Mouse (Mus musculus) hindbrain, embryonic 16.5 days (tissue): ENCODE results near the gene Ccnb2. TPM values are rescaled to one million over a fixed set of nuclear protein-coding genes. Genes with fewer than 3 reads are reported as not detected.

ENCODE experiments used
- ATAC-seq: fragments of 200-750 bp; cut with Nextera tagmentation; 2 replicates; pipeline ENCODE4 v1.8.0; 2017; ENCODE audit warnings: moderate TSS enrichment, moderate library complexity
- H3K27ac ChIP-seq: fragments of 300-500 bp; sonication (generic); 2 replicates; pipeline ENCODE4 v1.5.1; 2014; ENCODE audit warnings: low read depth, mild to moderate bottlenecking, control low read depth, low read length, moderate library complexity
- H3K27me3 ChIP-seq: fragments of 300-500 bp; sonication (generic); replicated peaks from 2 replicates; pipeline ENCODE4 v1.6.1; 2014; ENCODE audit warnings: low read length; ENCODE audit not compliant: control insufficient read depth, insufficient read depth
- H3K36me3 ChIP-seq: fragments of 300-500 bp; sonication (generic); 2 replicates; pipeline ENCODE4 v1.6.1; 2014; ENCODE audit warnings: mild to moderate bottlenecking, low read length, moderate library complexity, mixed read lengths; ENCODE audit not compliant: control insufficient read depth, insufficient read depth
- H3K4me1 ChIP-seq: fragments of 300-500 bp; sonication (generic); 2 replicates; pipeline ENCODE4 v1.6.1; 2014; ENCODE audit warnings: low read depth, low read length; ENCODE audit not compliant: control insufficient read depth, insufficient read depth
- H3K4me2 ChIP-seq: fragments of 300-500 bp; sonication (generic); 2 replicates; pipeline ENCODE4 v1.6.1; 2014; ENCODE audit warnings: mild to moderate bottlenecking, low read length, control low read depth, moderate library complexity
- H3K4me3 ChIP-seq: fragments of 300-500 bp; sonication (generic); 2 replicates; pipeline ENCODE4 v1.5.1; 2014; ENCODE audit warnings: mild to moderate bottlenecking, low read length, control low read depth, moderate library complexity
- H3K9ac ChIP-seq: fragments of 300-500 bp; sonication (generic); 2 replicates; pipeline ENCODE4 v1.6.1; 2014; ENCODE audit warnings: low read depth, mild to moderate bottlenecking, control low read depth, low read length, moderate library complexity
- H3K9me3 ChIP-seq: fragments of 300-500 bp; sonication (generic); 2 replicates; pipeline ENCODE4 v1.6.1; 2014; ENCODE audit warnings: mild to moderate bottlenecking, low read length, moderate library complexity; ENCODE audit not compliant: control insufficient read depth
- WGBS: fragments of 180-500 bp; shearing (Covaris S2); extraction: QIAGEN DNeasy Blood & Tissue Kit; methylation state at CpG from one replicate; pipeline ENCODE4 v1.1.7; 2014; 5-methylcytosine and 5-hydroxymethylcytosine counted together
- microRNA-seq: library from miRNA; unstranded; fragments of <30 nt; microRNA quantifications from one replicate; pipeline ENCODE4, GENCODE M21; 2017
- polyA plus RNA-seq: library from polyadenylated mRNA; unstranded; fragments of >200 nt; fragmentation: Nextera tagmentation; extraction: Ambion mirVana; gene quantifications from 2 replicates; pipeline ENCODE4 v1.2.1, GENCODE M21; 2015

Gene Ccnb2
- polyA plus RNA-seq, 1 experiment from 2014 or later = 28.4 TPM

- WGBS = 88% methylated on average over 6 of the region's 6 CpGs
- Histone ChIP-seq H3K4me1 (no peaks in the 10 kb centered on the region), H3K4me3 (no peak overlapping the region), H3K27me3 (no peaks in the 10 kb centered on the region), H3K9me3 (no peaks in the 10 kb centered on the region), H3K9ac (no peak overlapping the region), H3K27ac (no peak overlapping the region), H3K4me2 (no peak overlapping the region), H3K36me3 (no peaks in the 10 kb centered on the region)
- ATAC-seq = no peak
These were observed 54.4 kb downstream of the Ccnb2 start for GRCm38 (mm10) chr9:70366898-70367297.

DNA sequence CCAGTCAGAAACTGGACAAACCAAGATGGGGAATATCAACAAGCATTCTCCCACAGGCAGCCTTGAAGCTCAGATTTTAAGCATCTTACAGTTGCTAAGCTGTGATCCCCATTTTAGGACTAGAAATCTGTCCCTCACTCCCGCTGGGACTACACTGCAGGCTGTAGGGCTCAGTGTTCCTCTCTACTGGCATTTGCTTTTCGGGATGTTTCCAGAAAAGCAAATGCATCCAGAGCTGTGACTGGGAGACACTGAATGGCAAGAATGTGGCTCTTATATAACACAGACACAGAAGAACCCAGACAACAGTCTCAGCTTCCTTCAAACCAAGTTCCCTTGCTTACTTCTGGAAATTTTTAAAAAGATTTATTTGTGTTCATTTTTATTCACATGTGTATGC is 55.4 kb downstream of the Ccnb2 start:
- H3K27ac ChIP-seq = no peak overlapping the region
- H3K36me3 ChIP-seq = no peaks in the 10 kb centered on the region
- 98% methylated on average over 2 of the region's 2 CpGs for WGBS
- H3K27me3 ChIP-seq = no peaks in the 10 kb centered on the region
- H3K4me3 ChIP-seq = no peak overlapping the region
- no peaks in the 10 kb centered on the region for H3K4me1 ChIP-seq
- ATAC-seq = no peak
- no peak overlapping the region for H3K9ac ChIP-seq
- H3K9me3 ChIP-seq = no peaks in the 10 kb centered on the region
- H3K4me2 ChIP-seq = no peak overlapping the region

DNA sequence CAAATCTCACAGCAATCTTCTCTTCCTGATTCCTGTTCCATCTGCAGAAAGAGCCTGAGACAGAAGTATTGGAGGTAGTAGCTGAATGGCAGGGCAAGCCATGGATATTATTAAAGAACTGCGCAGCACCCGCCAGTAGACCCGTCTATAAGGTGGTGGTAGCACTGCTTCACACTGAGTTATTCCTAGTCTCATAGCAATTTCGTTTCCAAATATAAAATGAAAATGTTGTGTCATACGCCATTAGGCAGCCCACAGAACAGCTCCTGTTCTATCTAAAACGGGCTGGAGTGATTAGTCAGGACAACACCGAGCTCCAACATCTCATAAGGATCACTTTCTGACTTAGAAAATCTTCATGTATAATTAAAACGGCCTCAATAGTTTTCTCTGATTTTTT is 56.6 kb downstream of the Ccnb2 start:
- Histone ChIP-seq H3K4me1 (no peaks in the 10 kb centered on the region), H3K27me3 (no peaks in the 10 kb centered on the region), H3K36me3 (no peaks in the 10 kb centered on the region; the same call in 1 of the 2 replicates), H3K4me3 (no peak overlapping the region), H3K9me3 (no peaks in the 10 kb centered on the region), H3K27ac (no peak overlapping the region), H3K9ac (no peak overlapping the region), H3K4me2 (no peak overlapping the region)
- 96% methylated on average over 8 of the region's 8 CpGs for WGBS
- no peak for ATAC-seq

DNA sequence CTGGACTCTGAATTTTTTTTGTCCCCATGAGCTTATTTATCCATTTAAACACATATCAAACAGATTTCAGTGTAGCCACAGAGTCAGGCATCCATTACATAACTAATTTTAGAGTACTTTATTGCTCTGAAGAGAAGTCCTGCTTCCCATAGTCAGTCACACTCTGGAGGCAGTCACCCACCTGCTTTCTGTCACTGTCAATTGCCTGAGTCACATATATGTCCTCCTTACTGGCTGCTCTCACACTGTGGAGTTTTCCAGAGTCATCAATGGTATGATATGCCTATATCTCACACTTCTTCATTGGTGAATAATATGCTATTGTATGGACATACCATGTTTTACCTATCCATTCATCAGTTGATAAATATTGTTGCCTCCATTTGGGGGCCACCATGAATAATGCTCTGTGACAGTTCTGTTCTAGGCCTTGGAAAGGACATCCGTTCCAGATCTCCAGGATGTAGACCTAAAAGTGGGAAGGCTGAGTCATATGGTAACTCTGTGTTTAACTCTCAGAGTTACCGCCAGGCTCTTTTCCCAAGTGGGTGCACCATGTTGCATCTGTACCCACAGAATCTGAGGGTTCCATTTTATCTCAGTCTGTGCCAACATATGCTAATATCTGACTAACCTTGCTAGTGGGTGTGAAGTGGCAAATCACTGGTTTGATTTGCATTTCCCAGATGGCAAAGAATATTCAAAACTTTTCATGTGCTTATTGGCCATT is 61.8 kb downstream of the Ccnb2 start:
- H3K4me2 ChIP-seq = no peak overlapping the region
- H3K27ac ChIP-seq = no peak overlapping the region
- peaks cover 5% of the 10 kb centered on the region; the same call in 1 of the 2 replicates for H3K9me3 ChIP-seq
- ATAC-seq = no peak
- peaks cover 2% of the 10 kb centered on the region; the same call in 1 of the 2 replicates for H3K36me3 ChIP-seq
- no peak overlapping the region for H3K4me3 ChIP-seq
- WGBS = 95% methylated on average over 2 of the region's 2 CpGs
- no peak overlapping the region for H3K9ac ChIP-seq
- no peaks in the 10 kb centered on the region for H3K4me1 ChIP-seq
- no peaks in the 10 kb centered on the region for H3K27me3 ChIP-seq

Small RNAs within 50 kb of the gene (microRNA-seq; reads per million reads assigned to microRNA genes)
- 7.3 reads per million, percentile 23 among the genes with 10 or more reads in this experiment for gene Mir5626

Other genes starting within 250 kb of the Ccnb2 start
- 7.5 and 10.9 TPM in 2 replicates for gene Myo1e, start 214.2 kb downstream of the Ccnb2 start, polyA plus RNA-seq
- gene Rnf111, start 82.2 kb upstream of the Ccnb2 start, polyA plus RNA-seq = 23.2 and 28.2 TPM in 2 replicates
- 49.0 and 55.6 TPM in 2 replicates for gene Sltm, start 121.2 kb upstream of the Ccnb2 start, polyA plus RNA-seq
- gene Gm10642, start 234.7 kb upstream of the Ccnb2 start, polyA plus RNA-seq = 0.14 and 0.21 TPM in 2 replicates
- gene Mindy2, start 235.6 kb upstream of the Ccnb2 start, polyA plus RNA-seq = 20.1 and 22.2 TPM in 2 replicates